Mouse (Mus musculus) olfactory bulb, adult 2 months (tissue): ENCODE data around the gene Dnajb11. TPM values are rescaled to one million over a fixed set of nuclear protein-coding genes. Genes with fewer than 3 reads are reported as not detected.
A peak's percentile ranks its signal among the peaks of the same experiment; 100 is the strongest.

ENCODE experiments used
- H3K27ac ChIP-seq: fragments of 200-500 bp; 2 replicates; pipeline ENCODE4 v1.5.1; 2012; ENCODE audit warnings: low read depth, low read length; ENCODE audit not compliant: insufficient read depth
- H3K4me1 ChIP-seq: fragments of 200-500 bp; 2 replicates; pipeline ENCODE4 v1.6.1; 2012; ENCODE audit warnings: low read length; ENCODE audit not compliant: control insufficient read depth, insufficient read depth
- H3K4me3 ChIP-seq: fragments of 200-500 bp; 2 replicates; pipeline ENCODE4 v1.5.1; 2012; ENCODE audit warnings: mild to moderate bottlenecking, low read depth, low read length, moderate library complexity; ENCODE audit not compliant: insufficient read depth
- CTCF ChIP-seq: fragments of 200-500 bp; IDR thresholded peaks from 2 replicates; pipeline ENCODE4 v1.5.1; 2012; ENCODE audit warnings: low read depth, mild to moderate bottlenecking, low read length, moderate library complexity; ENCODE audit not compliant: insufficient read depth
- POLR2A ChIP-seq: fragments of 200-500 bp; IDR thresholded peaks from 2 replicates; pipeline ENCODE4 v1.6.1; 2012; ENCODE audit warnings: mild to moderate bottlenecking, low read depth, low read length, moderate library complexity; ENCODE audit not compliant: insufficient read depth
- WGBS: fragments of 180-500 bp; shearing (Covaris S2); methylation state at CpG from one replicate; pipeline ENCODE4 v1.1.7; 2018; 5-methylcytosine and 5-hydroxymethylcytosine counted together
- polyA plus RNA-seq: library from polyadenylated mRNA; stranded (reverse); fragments of >200 nt; gene quantifications from 2 replicates; pipeline ENCODE4 v1.2.4, GENCODE M21; 2012; ENCODE audit warnings: low replicate concordance; ENCODE audit not compliant: missing spikeins, insufficient read depth, insufficient read length

Dnajb11 gene
- polyA plus RNA-seq, result not detected in 2 replicates

GRCm38 (mm10) chr16:22857431-22858113 lies at the start of gene Dnajb11, which contains the start of gene Tbccd1:
TSS of gene Dnajb11 (plus strand) at chr16:22857845.
TSS of gene Tbccd1 (minus strand) at chr16:22857669.
- Histone ChIP-seq H3K4me3 (peak within 1 kb of the TSS; percentile 89), H3K27ac (0 out of 2 replicates have a peak within 1 kb of the TSS, but pooled peaks have one; percentile 13), H3K4me1 (peaks cover 4% of the 10 kb centered on the region; the same call in 1 of the 2 replicates)
- under 1% methylated on average over 62 of the region's 62 CpGs for WGBS
- TF ChIP-seq POLR2A, result peak; percentile 53; the same call in 1 of the 2 replicates
- TF ChIP-seq CTCF, result no peak

GRCm38 (mm10) chr16:22811477-22811876 lies 46.2 kb upstream of the Dnajb11 start, which contains the start of gene Crygs:
TSS of gene Crygs (minus strand) at chr16:22811577.
- no peak within 1 kb of the TSS for H3K4me3 ChIP-seq
- WGBS, result 53% methylated on average over 2 of the region's 2 CpGs
- TF ChIP-seq CTCF, result no peak
- TF ChIP-seq POLR2A, result no peak
- H3K4me1 ChIP-seq, result no peaks in the 10 kb centered on the region
- H3K27ac ChIP-seq, result no peak within 1 kb of the TSS

DNA sequence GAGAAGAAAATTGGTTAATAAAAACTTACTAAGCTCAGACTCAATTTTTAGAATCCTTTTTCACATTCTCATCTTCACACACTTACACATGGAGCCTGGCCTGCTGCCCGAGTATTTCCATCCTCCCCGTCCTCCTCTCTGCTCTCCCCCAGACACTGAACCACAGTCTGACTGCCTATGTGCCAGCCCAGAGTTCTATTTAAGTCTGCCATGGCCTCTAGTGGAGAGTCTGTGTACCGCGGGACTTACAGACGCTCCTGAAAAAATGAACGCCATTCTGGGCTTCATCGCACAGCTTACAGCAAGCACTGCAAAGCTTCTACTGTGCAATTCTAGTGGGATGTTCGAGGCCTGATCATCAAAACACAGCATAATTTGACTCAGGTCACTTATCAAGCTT lies 36.9 kb upstream of the Dnajb11 start:
- 12% methylated on average over 8 of the region's 8 CpGs for WGBS
- Histone ChIP-seq H3K27ac (no peak overlapping the region), H3K4me1 (no peaks in the 10 kb centered on the region), H3K4me3 (no peak overlapping the region)
- TF ChIP-seq POLR2A (no peak), CTCF (no peak)

DNA sequence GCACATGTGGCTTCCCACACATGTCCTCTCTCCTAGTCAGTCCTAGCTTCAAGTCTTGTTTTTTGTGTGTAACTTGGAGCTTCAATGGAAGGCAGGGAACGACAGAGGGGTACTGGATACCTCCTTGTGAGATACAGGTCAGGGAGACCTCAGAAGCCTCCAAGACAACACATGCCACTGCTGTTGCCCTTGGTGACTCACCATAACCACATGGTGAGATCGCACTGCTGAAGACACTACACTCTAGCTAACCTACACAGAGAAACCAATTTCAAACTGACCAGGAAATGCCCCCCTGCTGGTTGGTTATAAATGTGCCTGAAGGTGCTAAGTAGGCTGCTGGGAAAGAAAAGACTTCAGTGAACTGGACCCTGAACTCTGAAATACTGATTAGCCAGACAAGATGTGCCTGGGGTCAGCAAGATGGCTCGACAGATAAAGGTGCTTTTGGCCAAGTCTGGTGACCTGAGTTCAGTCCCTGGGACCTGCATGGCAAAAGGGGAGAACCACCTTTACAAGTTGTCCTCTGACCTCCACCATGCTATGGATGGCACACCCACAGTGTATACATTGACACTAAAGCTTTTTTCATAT lies 24.6 kb upstream of the Dnajb11 start:
- Histone ChIP-seq H3K27ac (no peak overlapping the region), H3K4me1 (no peaks in the 10 kb centered on the region)

GRCm38 (mm10) chr16:22839146-22839857 lies 18.3 kb upstream of the Dnajb11 start:
- Histone ChIP-seq H3K4me1 (peaks cover 8% of the 10 kb centered on the region), H3K4me3 (no peak overlapping the region), H3K27ac (peak overlapping the region; percentile 82)
- no peak for TF ChIP-seq POLR2A
- TF ChIP-seq CTCF, result no peak
- 39% methylated on average over 3 of the region's 3 CpGs for WGBS

More for the DNA sequence above, 24.6 kb upstream of the Dnajb11 start:
- 92% methylated on average over 3 of the region's 3 CpGs for WGBS
- TF ChIP-seq CTCF (no peak), POLR2A (no peak)
- no peak overlapping the region for H3K4me3 ChIP-seq

GRCm38 (mm10) chr16:22842871-22843270 lies 14.8 kb upstream of the Dnajb11 start:
- no peak overlapping the region for H3K27ac ChIP-seq
- H3K4me1 ChIP-seq, result peaks cover 11% of the 10 kb centered on the region
- TF ChIP-seq POLR2A, result no peak
- WGBS, result 96% methylated on average over 5 of the region's 5 CpGs
- H3K4me3 ChIP-seq, result no peak overlapping the region

DNA sequence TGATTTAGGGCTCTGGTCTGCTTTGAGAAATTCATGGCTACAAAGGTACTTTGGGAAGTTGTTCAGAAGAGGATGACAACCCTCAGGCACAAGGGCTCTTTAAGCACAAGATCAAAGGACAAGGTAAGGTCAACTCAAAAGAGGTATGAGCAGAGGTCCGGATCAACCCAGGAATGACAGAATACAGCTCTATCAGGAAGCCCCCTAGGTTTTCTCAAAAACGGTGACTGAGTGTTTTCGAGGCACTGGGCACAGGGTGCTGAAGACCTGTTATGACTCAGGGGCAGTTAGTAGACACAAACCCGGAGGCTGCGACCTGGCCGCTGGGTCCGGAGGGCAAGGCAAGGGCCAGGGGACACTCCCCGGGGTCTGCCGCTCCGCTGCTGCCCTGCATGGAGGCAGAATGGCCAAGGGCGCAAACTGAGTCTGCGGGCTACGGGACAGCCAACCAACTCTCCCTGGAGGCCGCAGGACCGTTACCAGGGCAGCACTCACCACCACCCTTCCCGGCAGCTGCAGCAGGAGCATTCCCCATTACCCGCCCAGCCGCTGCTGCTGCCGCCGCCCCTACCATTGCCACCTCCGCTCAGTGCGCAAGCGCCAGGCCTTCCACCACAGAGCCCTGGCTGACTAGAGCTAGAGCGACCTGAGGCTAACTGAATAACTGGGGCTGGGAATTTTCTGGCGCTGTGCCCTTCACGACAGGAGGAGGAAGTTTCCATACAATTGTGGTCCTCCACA lies 13.4 kb upstream of the Dnajb11 start:
- Histone ChIP-seq H3K4me3 (peak overlapping the region; percentile 65), H3K27ac (peak overlapping the region; percentile 54; the same call in 1 of the 2 replicates), H3K4me1 (peaks cover 11% of the 10 kb centered on the region)
- WGBS, result 4% methylated on average over 26 of the region's 26 CpGs
- TF ChIP-seq CTCF (no peak), POLR2A (peak; percentile 50)

GRCm38 (mm10) chr16:22844834-22845233 lies 12.8 kb upstream of the Dnajb11 start:
- 54% methylated on average over 5 of the region's 5 CpGs for WGBS
- no peak overlapping the region for H3K27ac ChIP-seq

More at GRCm38 (mm10) chr16:22844834-22845233, 12.8 kb upstream of the Dnajb11 start:
- peak overlapping the region; percentile 65; the same call in 1 of the 2 replicates for H3K4me3 ChIP-seq
- H3K4me1 ChIP-seq, result peaks cover 8% of the 10 kb centered on the region
- TF ChIP-seq CTCF (no peak), POLR2A (no peak)
